Mouse (Mus musculus) testis, adult 2 months (tissue): Measurements from ENCODE around the gene Tnr.

Experiments used
- CTCF ChIP-seq: fragments of 200-500 bp; IDR thresholded peaks from 2 replicates; pipeline ENCODE4 v1.5.1; 2012; ENCODE audit warnings: low read depth, mild to moderate bottlenecking, inconsistent platforms, low read length, moderate library complexity; ENCODE audit not compliant: control insufficient read depth, insufficient read depth, insufficient replicate concordance
- POLR2A ChIP-seq: fragments of 200-500 bp; IDR thresholded peaks from 2 replicates; pipeline ENCODE4 v1.6.1; 2012; ENCODE audit warnings: low read depth, mild to moderate bottlenecking, inconsistent platforms, low read length, moderate library complexity; ENCODE audit not compliant: control insufficient read depth

- TF ChIP-seq POLR2A (no peak), CTCF (no peak)
Observed at GRCm38 (mm10) chr1:159739478-159739877, 215.9 kb downstream of the Tnr start.
